ENCODE assay signal across 21 mouse cellular contexts in the genomic region with DNA sequence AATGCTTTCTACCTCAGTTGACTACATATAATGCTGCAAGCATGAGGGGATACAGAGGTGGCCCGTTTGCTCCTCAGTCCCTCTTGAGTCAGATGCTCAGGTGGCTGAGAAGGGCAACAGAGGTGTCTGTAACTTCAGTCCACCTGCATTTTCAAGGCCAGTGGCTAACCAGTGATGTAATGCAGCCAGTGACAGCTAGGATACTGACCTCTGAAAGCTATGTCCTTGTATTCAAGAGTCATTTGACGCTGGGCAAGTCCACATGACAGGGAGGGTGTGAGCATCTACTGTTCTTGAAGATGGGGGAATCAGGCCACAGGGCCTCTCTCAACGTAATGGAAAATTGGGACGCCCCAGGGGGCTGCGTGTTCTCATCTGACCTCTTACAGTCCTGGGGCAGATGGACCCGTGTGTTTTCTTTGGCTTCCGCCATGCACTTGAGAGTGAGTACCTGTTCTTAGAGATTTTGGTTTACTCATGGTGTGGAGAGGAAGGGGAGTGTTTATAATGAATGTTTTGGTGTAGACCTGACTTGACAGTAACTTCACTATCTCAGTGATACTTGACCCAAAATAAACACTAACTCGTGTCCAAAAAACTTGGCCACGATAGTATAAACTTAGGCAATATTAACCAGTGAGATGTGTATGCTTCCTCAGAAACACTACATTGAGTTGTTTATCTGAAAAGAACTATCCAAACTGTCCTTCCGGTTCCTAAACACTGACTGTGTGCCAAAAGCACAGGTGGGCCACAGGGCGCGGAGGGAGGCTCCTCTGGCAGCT. TPM values are rescaled to one million over a fixed set of nuclear protein-coding genes. Genes with fewer than 3 reads are reported as not detected.
DNase-seq lines count a peak whose midpoint lies in the region; ATAC-seq and TF ChIP-seq lines count a peak whose summit lies in the region.
"Had no signal": no experiment of that assay in that cellular context is flagged by ENCODE, and none has a peak within 500 bp of the region (broad histone marks: within the 10 kb centered on the region; RNA-seq: fewer than 3 reads in every experiment).

No protein-coding gene starts in this region.

- 59% methylated on average over 12 of the region's 12 CpGs for WGBS in intestine, embryonic 15.5 days
- WGBS in intestine, postnatal 0 days: 54% methylated on average over 12 of the region's 12 CpGs

- H3K27ac ChIP-seq in intestine, embryonic 15.5 days: no peak overlapping the region
- no peak overlapping the region for H3K27ac ChIP-seq in intestine, postnatal 0 days (ENCODE audit: low read depth, low read length)
- H3K27ac ChIP-seq in layer of hippocampus, adult 2 months: no peak overlapping the region
- H3K27ac ChIP-seq: forebrain, embryonic 12.5 days; heart, embryonic 15.5 days; hindbrain, embryonic 13.5 days; macrophage; midbrain, embryonic 12.5 days had no signal

- ATAC-seq in intestine, embryonic 15.5 days: peak; percentile 28; the same call in 1 of the 2 replicates
- no peak for ATAC-seq in intestine, postnatal 0 days
- ATAC-seq: CD4-positive, CD25-positive, alpha-beta regulatory T cell, adult 4 months; Patski had no signal

- no peak overlapping the region for H3K9ac ChIP-seq in intestine, embryonic 15.5 days
- no peak overlapping the region for H3K9ac ChIP-seq in intestine, postnatal 0 days (ENCODE audit: low read depth, low read length)
- H3K9ac ChIP-seq: forebrain, embryonic 12.5 days; heart, embryonic 15.5 days; hindbrain, embryonic 13.5 days; midbrain, embryonic 12.5 days had no signal

- no peaks in the 10 kb centered on the region for H3K9me3 ChIP-seq in intestine, embryonic 15.5 days
- H3K9me3 ChIP-seq in intestine, postnatal 0 days (ENCODE audit: control insufficient read depth): no peaks in the 10 kb centered on the region
- H3K9me3 ChIP-seq: forebrain, embryonic 12.5 days; heart, embryonic 15.5 days; hindbrain, embryonic 13.5 days; midbrain, embryonic 12.5 days had no signal

- H3K27me3 ChIP-seq in intestine, embryonic 15.5 days (replicated peaks): no peaks in the 10 kb centered on the region
- no peaks in the 10 kb centered on the region for H3K27me3 ChIP-seq in intestine, postnatal 0 days (replicated peaks; ENCODE audit: control insufficient read depth, insufficient read depth, low read length)
- H3K27me3 ChIP-seq: forebrain, embryonic 12.5 days; hindbrain, embryonic 13.5 days; midbrain, embryonic 12.5 days; Patski had no signal

- peak; percentile 27 for DNase-seq in adrenal gland, adult 2 months
- no peak for DNase-seq in adrenal gland, adult 8-10 months
- peak; percentile 26 for DNase-seq in ovary, adult 18-20 months (ENCODE audit: low spot score)
- DNase-seq in ovary, postnatal 14 days (ENCODE audit: low spot score): no peak
- no peak for DNase-seq in B cell, adult 2 months
- DNase-seq in layer of hippocampus, adult 2 months (ENCODE audit: low spot score in 2 of 2): no peak
- DNase-seq: adrenal gland, postnatal 36 days; cerebellum, adult 2 months; gastrocnemius, postnatal 25 days; right cerebral cortex, adult 18-20 months; thymus, postnatal 25 days had no signal

- H3K36me3 ChIP-seq in intestine, embryonic 15.5 days: no peaks in the 10 kb centered on the region
- no peaks in the 10 kb centered on the region for H3K36me3 ChIP-seq in intestine, postnatal 0 days (ENCODE audit: control insufficient read depth, insufficient read depth)
- H3K36me3 ChIP-seq: forebrain, embryonic 12.5 days; heart, embryonic 15.5 days; hindbrain, embryonic 13.5 days; midbrain, embryonic 12.5 days had no signal

- H3K4me2 ChIP-seq in intestine, embryonic 15.5 days (replicated peaks): no peak overlapping the region
- H3K4me2 ChIP-seq in intestine, postnatal 0 days (replicated peaks; ENCODE audit: low read depth): no peak overlapping the region
- H3K4me2 ChIP-seq: forebrain, embryonic 12.5 days; heart, embryonic 15.5 days; hindbrain, embryonic 13.5 days; midbrain, embryonic 12.5 days had no signal

- H3K4me3 ChIP-seq in intestine, embryonic 15.5 days (replicated peaks): no peak overlapping the region
- H3K4me3 ChIP-seq in intestine, postnatal 0 days (ENCODE audit: low read depth, low read length): no peak overlapping the region
- no peak overlapping the region for H3K4me3 ChIP-seq in layer of hippocampus, adult 2 months
- H3K4me3 ChIP-seq: forebrain, embryonic 12.5 days; heart, embryonic 15.5 days; hindbrain, embryonic 13.5 days; midbrain, embryonic 12.5 days had no signal

- H3K4me1 ChIP-seq in intestine, embryonic 15.5 days (replicated peaks): no peaks in the 10 kb centered on the region; the same call in 1 of the 2 replicates
- H3K4me1 ChIP-seq in intestine, postnatal 0 days (replicated peaks; ENCODE audit: control insufficient read depth, insufficient read depth, low read length): 0 out of 2 replicates have a peak, but pooled peaks cover 3% of the 10 kb centered on the region
- H3K4me1 ChIP-seq: forebrain, embryonic 12.5 days; heart, embryonic 15.5 days; hindbrain, embryonic 13.5 days; midbrain, embryonic 12.5 days had no signal

- no peak for TF ChIP-seq CTCF in intestine, postnatal 0 days (IDR thresholded peaks at IDR 0.05; ENCODE audit: low read depth)
- no peak for TF ChIP-seq CTCF in layer of hippocampus, adult 2 months (conservative IDR thresholded peaks at IDR 0.05)

RNA-seq across cellular contexts. Expression of a gene that starts 48.0 kb away (rescaled TPM):
- total RNA-seq in adrenal gland, adult 2 months (2021): 10 to 100 TPM; 23.0 to 34.8 TPM
- polyA plus RNA-seq in adrenal gland, adult 2 months (2012; rRNA removed): 7.0 and 9.8 TPM in 2 replicates
- total RNA-seq in adrenal gland, adult 8-10 months (2022): 10 to 100 TPM; 10.7 to 18.4 (median 14.7) TPM
- polyA plus RNA-seq in intestine, embryonic 15.5 days (2015; fragmentation: Nextera tagmentation; extraction: Ambion mirVana): 2.6 and 2.8 TPM in 2 replicates
- 4.7 and 5.3 TPM in 2 replicates for polyA plus RNA-seq in intestine, postnatal 0 days (2015; fragmentation: Nextera tagmentation; extraction: Ambion mirVana)
- total RNA-seq in layer of hippocampus, adult 2 months (2021): 10 to 100 TPM; 16.4 to 17.1 TPM
- total RNA-seq: monocyte, adult 5-6 weeks had no signal
- polyA plus RNA-seq: CD4-positive, CD25-positive, alpha-beta regulatory T cell, adult 4 months; macrophage had no signal

Comparison
In these comparisons a context has a peak if more than half of its experiments do, and no peak if none do; other contexts are left out.
1. DNase-seq: peak in adrenal gland, adult 2 months (single experiment) and ovary, adult 18-20 months (single experiment); none in adrenal gland, adult 8-10 months (single experiment), ovary, postnatal 14 days (single experiment), B cell, adult 2 months (0 of 2) and layer of hippocampus, adult 2 months (0 of 2).